Mouse (Mus musculus) thymus, postnatal 25 days (tissue): ENCODE data around the gene Adcy4.

Experiments used
- DNase-seq: peaks from one replicate; pipeline ENCODE4 v3.0.0; 2022

Adcy4 gene

GRCm38 (mm10) chr14:55747051-55747847, 36.6 kb downstream of the Adcy4 start:
- no peak for DNase-seq

- no peak for DNase-seq
Observed at GRCm38 (mm10) chr14:55745861-55746237, 38.0 kb downstream of the Adcy4 start.

DNA sequence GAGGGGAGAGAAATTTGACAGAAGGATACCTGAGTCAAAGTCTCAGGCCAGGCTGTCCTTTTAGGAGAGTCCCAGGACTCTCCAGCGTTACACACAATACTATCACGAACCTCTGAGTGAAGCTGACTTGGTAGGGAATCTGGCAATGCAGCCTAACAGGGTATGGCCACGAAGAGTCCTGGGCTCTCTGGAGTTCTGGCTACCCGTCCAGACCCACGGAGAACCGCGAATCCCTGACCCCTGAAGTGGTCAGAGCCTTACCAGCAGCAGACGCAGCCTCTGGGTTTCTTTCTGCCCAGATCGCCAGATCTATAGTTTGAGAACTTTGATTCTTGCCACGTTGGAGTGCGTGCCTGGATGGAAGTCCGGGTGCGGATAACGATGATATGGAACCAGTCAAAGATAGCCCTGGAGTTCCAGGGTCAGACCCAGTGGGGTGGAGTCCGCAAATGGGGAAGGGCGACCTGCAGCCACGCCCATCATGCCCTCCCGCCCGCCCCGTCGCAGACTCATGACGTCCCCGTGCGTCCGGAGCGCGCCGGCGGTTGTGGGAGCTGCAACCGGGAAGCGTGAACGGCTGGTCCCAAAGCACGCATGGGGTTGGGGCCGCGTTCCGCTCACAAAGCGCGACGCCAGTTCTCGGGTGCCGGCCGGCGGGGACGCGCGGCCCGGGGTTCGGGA, 38.6 kb downstream of the Adcy4 start, which contains the start of the genes Dhrs1 and Nop9:
Dhrs1 (minus strand) TSS at position 511 of the 681 bp plus-strand sequence.
Nop9 (plus strand) TSS at position 514 of the 681 bp plus-strand sequence.
- peak; percentile 87 for DNase-seq

- peak; percentile 90 for DNase-seq
Observed at GRCm38 (mm10) chr14:55743711-55744110, 40.2 kb downstream of the Adcy4 start.

DNA sequence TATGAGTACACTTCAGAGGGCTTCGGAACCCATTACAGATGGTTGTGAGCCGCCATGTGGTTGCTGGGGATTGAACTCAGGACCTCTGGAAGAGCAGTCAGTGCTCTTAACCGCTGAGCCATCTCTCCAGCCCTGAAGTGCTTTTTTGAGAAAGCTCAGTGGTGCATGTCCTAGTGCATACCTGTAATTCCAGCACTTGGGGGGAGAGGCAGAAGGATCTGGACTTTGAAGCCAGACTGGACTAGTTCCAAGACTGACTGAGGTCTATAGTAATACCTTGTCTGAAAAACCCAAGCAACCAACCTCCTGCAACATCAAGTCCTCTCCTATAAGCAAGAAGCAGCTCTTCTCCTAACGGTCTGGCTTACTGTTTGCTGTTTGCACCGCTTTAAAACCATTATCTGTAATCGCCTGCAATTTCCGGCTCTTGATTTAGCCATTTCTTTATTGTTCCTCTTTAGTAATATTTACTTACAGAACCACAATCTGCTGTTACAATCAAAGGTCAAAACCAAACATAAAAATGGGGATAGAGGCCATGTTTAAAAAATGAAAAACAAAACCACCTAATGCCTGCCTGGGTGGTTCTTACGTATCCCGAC, 46.7 kb downstream of the Adcy4 start:
- no peak for DNase-seq

DNA sequence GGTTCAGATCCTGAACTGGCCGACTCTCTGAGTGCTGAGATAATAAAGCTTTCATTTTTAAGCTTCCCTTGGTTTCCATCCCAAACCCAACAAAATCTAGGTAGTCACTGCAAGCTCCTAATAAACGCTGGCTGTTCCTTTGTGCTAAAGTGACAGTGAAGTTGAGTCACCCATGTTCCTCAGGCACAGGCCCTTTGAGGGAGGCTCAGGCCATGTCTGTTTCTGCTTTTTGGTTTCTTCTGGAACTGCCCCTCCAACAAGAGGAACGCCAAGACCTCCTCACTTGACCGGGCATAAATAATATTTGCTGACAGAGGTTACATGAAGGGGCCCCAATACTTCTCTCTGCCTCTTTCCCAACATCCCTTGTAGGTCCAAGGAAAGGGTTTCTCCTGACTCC, 48.1 kb downstream of the Adcy4 start:
- DNase-seq, result no peak

GRCm38 (mm10) chr14:55735334-55735733, 48.6 kb downstream of the Adcy4 start:
- DNase-seq, result no peak

DNA sequence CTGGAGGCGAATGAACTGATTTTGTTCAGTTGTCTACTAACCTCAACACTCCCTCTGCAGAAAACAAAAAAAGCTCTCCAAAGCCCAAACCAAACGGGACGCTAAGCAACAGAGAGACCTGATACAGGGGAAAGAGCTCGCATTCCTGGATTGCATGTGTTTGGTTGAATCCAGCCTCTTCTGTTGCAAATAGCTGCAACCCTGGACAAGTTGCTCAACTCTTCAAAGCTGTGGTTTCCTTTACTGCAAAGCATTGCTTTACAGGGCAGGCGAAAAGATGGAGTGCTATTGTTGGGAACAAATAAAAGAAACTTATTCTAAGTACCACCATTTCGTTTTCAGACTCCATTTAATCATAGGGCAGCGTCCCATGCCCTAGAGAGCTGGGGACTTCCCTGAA, 49.0 kb downstream of the Adcy4 start:
- DNase-seq, result no peak

DNA sequence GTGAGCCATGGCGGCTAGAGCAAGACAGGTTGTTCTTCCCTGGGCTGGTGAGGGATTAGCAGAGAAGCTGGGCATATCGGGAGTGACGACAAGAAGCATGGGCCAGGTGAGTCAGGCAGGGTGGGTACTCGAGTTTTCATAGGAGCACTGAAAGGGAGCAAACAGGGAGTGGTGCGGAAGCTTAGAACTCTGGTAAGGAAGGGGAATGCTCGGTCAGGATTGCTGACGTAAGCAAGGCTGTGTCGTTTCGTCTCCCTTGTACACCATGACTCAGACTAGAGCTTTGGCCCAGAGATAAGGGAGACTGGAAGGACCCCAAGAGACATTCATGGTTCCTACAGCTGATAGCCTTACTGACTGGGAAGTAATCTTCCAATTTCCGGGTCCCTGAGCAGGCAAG, 50.0 kb downstream of the Adcy4 start:
- no peak for DNase-seq

DNA sequence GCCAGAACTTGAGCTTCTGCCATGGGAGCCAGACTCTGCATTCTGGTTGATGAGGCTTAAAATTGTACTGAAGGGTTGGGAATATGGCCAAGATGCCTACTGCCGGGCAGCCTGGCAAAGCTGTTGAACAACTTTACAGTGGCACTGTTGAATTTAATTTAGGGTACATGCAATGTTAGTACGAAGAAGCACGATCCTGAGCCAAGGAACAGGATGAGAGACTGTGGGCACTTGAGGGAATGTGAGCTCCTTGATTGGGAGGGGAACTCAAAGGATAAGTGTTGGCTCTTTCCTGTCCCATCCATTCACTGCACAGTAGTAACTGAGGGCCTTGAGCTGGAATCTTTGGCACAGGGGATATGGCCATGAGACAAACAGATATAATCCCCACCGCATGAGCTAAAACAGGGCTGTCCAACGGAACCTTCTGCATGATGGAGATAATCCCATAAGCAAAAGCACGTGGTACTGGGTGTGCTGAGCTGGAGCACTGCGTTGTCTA, 53.3 kb downstream of the Adcy4 start:
- no peak for DNase-seq

- no peak for DNase-seq
Observed at GRCm38 (mm10) chr14:55730116-55730515, 53.8 kb downstream of the Adcy4 start.

- DNase-seq, result no peak
Observed at GRCm38 (mm10) chr14:55727889-55728685, 55.8 kb downstream of the Adcy4 start.

GRCm38 (mm10) chr14:55726261-55726660, 57.6 kb downstream of the Adcy4 start:
- no peak for DNase-seq

- peak; percentile 79 for DNase-seq
Observed at GRCm38 (mm10) chr14:55724411-55724871, 59.5 kb downstream of the Adcy4 start.

DNA sequence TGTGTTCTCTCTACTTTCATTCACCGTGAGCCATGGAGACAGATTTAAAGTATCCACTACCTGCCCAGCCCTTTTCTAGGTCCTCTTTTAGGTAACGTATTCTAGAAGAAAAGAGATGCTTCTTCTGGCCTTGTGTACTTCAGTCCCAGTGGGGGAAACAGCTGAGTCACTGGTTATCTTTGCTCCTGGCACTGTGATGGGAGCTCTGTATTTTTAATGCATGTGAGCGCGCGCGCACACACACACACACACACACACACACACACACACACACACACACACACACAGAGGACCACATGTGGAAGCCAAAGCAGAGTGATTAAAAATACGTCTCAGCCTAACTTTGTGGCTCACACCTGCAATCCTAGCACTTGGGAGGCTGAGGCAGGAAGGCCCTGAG, 60.5 kb downstream of the Adcy4 start:
- DNase-seq, result no peak

- no peak for DNase-seq
Observed at GRCm38 (mm10) chr14:55722438-55722945, 61.4 kb downstream of the Adcy4 start.

DNA sequence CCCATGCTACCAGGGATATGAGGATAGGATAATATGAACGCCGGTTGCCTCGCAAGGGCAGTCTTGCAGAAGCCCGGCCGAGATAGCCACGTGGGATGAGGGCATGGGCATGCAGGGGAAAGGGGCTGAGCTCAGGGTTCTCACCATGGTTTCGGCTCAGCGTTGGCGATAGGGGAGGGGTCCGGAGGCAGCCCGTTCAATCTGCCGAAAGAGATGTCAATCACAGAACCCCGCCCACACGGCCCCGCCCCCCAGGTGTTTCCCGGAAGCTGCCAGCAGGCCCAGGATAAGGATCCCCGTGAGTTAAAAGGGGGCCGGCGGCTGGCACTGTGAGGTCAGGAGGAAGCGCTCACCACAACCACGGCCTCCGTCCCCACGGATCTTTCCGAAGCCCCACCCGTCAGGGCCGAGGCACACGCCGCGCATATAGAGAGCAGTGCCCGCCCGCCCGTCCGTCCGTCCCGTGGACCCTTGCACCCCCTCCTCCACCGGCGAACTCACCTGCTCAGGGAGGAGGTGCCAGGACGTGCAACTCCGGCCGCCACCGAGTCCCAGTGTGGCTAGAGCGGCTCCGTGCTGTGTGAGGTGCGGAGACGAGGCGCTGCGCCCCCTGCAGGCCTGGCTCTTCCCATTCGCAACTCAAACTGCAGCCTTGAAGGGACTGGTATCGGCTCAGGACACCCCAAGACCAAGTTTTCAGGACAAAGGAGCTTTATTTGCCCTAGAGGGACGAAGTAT, 62.0 kb downstream of the Adcy4 start, which contains the start of gene Rabggta:
Rabggta (minus strand) TSS at position 564 of the 738 bp plus-strand sequence.
- peak; percentile 95 for DNase-seq

DNA sequence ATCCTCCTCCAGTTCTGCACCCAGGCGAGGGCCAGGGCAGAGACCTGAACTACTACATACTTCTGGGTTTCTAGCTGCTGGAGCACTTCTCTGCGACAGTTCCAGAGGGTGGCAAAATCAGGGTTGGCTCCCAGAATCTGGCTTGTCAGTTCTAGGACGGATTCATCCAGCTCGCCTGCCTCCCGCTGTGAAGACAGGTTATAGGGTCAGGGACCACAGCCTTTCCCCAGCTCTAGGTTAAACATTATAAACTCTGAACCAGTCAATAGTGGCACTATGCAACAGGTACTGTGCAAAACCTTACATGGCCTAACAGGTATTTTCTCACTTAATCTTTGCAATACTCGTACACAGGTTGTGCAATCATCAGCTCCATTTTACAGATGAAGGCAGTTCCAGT, 62.8 kb downstream of the Adcy4 start:
- DNase-seq, result no peak

- DNase-seq, result no peak
Observed at GRCm38 (mm10) chr14:55720666-55721065, 63.2 kb downstream of the Adcy4 start.

- no peak for DNase-seq
Observed at GRCm38 (mm10) chr14:55719737-55720136, 64.2 kb downstream of the Adcy4 start.
